In genomic region chr2:50921002-50921401, GRCm38 (mm10) we compare ENCODE assay signal across 14 mouse cellular contexts.
"Had no signal": no experiment of that assay in that cellular context is flagged by ENCODE, and none has a peak within 500 bp of the region (broad histone marks: within the 10 kb centered on the region; RNA-seq: fewer than 3 reads in every experiment).

No protein-coding gene starts in this region.

- H3K9ac ChIP-seq: kidney, embryonic 15.5 days; liver, embryonic 13.5 days; midbrain, embryonic 13.5 days had no signal

- H3K9me3 ChIP-seq: kidney, embryonic 15.5 days; liver, embryonic 13.5 days; midbrain, embryonic 10.5 days; midbrain, embryonic 13.5 days had no signal

- DNase-seq: kidney, adult 8-10 months; kidney, postnatal 10 days; kidney, postnatal 36 days; left cerebral cortex, postnatal 4 days; liver, embryonic 13.5 days; lung, adult 2 months; right cerebral cortex, postnatal 4 days; thymus, adult 2 months; thymus, postnatal 25 days had no signal

- ATAC-seq: midbrain, embryonic 13.5 days had no signal

- H3K4me3 ChIP-seq: kidney, embryonic 15.5 days; liver, embryonic 13.5 days; megakaryocyte, embryonic 14.5 days; midbrain, embryonic 10.5 days; midbrain, embryonic 13.5 days had no signal

- H3K27ac ChIP-seq: kidney, embryonic 15.5 days; liver, embryonic 13.5 days; midbrain, embryonic 10.5 days; midbrain, embryonic 13.5 days; stomach, postnatal 0 days had no signal

- H3K27me3 ChIP-seq: kidney, embryonic 15.5 days; liver, embryonic 13.5 days; megakaryocyte, embryonic 14.5 days; midbrain, embryonic 13.5 days had no signal

- H3K36me3 ChIP-seq: kidney, embryonic 15.5 days; liver, embryonic 13.5 days; midbrain, embryonic 10.5 days; midbrain, embryonic 13.5 days had no signal

- H3K4me2 ChIP-seq: kidney, embryonic 15.5 days; liver, embryonic 13.5 days; midbrain, embryonic 13.5 days had no signal

- H3K4me1 ChIP-seq: kidney, embryonic 15.5 days; liver, embryonic 13.5 days; megakaryocyte, embryonic 14.5 days had no signal
